Comparison of ENCODE assay signal across 8 mouse cellular contexts in the genomic region with DNA sequence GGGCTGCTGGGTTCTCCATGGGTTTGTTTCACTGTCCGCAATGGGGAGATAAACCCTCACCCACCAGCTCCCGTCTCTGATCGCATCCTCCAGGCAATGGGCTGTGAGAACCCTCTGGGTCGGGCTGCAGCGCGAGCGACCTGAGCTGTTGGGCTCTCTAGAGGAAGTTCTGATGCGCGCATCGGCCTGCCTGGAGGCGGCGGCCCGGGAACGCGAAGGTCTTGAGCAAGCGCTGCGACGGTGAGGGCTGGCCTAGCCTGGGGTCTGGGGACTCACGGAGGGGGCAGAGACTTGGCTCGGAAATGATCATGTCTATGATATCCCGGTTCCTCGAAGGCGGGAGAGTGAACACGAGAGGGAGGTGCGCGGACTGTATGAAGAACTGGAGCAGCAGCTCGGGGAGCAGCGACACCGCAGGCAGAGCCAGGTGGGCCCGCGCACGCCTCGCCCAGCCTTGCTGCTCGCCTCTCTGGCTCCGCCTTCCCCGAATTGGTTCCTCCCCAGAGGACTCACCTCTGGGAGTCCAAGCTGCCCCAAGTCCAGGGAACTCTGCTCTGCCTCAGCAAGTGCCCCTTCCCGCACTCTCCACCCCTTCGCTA. TPM values are rescaled to one million over a fixed set of nuclear protein-coding genes. Genes with fewer than 3 reads are reported as not detected.
DNase-seq lines count a peak whose midpoint lies in the region; ATAC-seq and TF ChIP-seq lines count a peak whose summit lies in the region.

No protein-coding gene starts in this region.

- 2% methylated on average over 38 of the region's 38 CpGs for WGBS in forebrain, embryonic 12.5 days
- WGBS in intestine, embryonic 15.5 days, result 11% methylated on average over 38 of the region's 38 CpGs
- 7% methylated on average over 38 of the region's 38 CpGs for WGBS in lung, embryonic 14.5 days
- WGBS in stomach, embryonic 15.5 days, result 10% methylated on average over 38 of the region's 38 CpGs

- no peak for ATAC-seq in forebrain, embryonic 12.5 days (ENCODE audit: low FRiP score)
- ATAC-seq in intestine, embryonic 15.5 days, result no peak
- no peak for ATAC-seq in lung, embryonic 14.5 days (ENCODE audit: insufficient read depth)
- ATAC-seq in stomach, embryonic 15.5 days (ENCODE audit: insufficient read depth, low FRiP score, low read depth), result no peak

- peak overlapping the region; percentile 13 for H3K4me3 ChIP-seq in forebrain, embryonic 12.5 days (replicated peaks)
- peak overlapping the region; percentile 11; the same call in 1 of the 2 replicates for H3K4me3 ChIP-seq in intestine, embryonic 15.5 days (replicated peaks)
- H3K4me3 ChIP-seq in lung, embryonic 14.5 days (ENCODE audit: low read depth, low read length), result peak overlapping the region; percentile 24
- H3K4me3 ChIP-seq in stomach, embryonic 15.5 days (replicated peaks), result peak overlapping the region; percentile 20

- peak overlapping the region; percentile 15 for H3K4me2 ChIP-seq in forebrain, embryonic 12.5 days
- peak overlapping the region; percentile 52 for H3K4me2 ChIP-seq in intestine, embryonic 15.5 days (replicated peaks)
- peak overlapping the region; percentile 49 for H3K4me2 ChIP-seq in lung, embryonic 14.5 days
- peak overlapping the region; percentile 48 for H3K4me2 ChIP-seq in stomach, embryonic 15.5 days

- H3K27ac ChIP-seq in forebrain, embryonic 12.5 days, result no peak overlapping the region
- H3K27ac ChIP-seq in intestine, embryonic 15.5 days, result no peak overlapping the region
- H3K27ac ChIP-seq in lung, embryonic 14.5 days (ENCODE audit: low read depth), result 0 out of 2 replicates have a peak overlapping the region, but pooled peaks have one; percentile 36
- no peak overlapping the region for H3K27ac ChIP-seq in stomach, embryonic 15.5 days

- H3K36me3 ChIP-seq in forebrain, embryonic 12.5 days (replicated peaks), result peaks cover 4% of the 10 kb centered on the region; the same call in 1 of the 2 replicates
- H3K36me3 ChIP-seq in intestine, embryonic 15.5 days, result 0 out of 2 replicates have a peak, but pooled peaks cover under 1% of the 10 kb centered on the region
- peaks cover 8% of the 10 kb centered on the region for H3K36me3 ChIP-seq in lung, embryonic 14.5 days (ENCODE audit: insufficient read depth)
- H3K36me3 ChIP-seq in stomach, embryonic 15.5 days, result peaks cover 5% of the 10 kb centered on the region

- H3K27me3 ChIP-seq in forebrain, embryonic 12.5 days, result peaks cover 73% of the 10 kb centered on the region
- peaks cover 47% of the 10 kb centered on the region for H3K27me3 ChIP-seq in intestine, embryonic 15.5 days (replicated peaks)
- peaks cover 62% of the 10 kb centered on the region for H3K27me3 ChIP-seq in lung, embryonic 14.5 days (ENCODE audit: insufficient read depth, low read length)
- peaks cover 33% of the 10 kb centered on the region for H3K27me3 ChIP-seq in stomach, embryonic 15.5 days (replicated peaks)

- H3K4me1 ChIP-seq in forebrain, embryonic 12.5 days, result peaks cover 54% of the 10 kb centered on the region
- peaks cover 60% of the 10 kb centered on the region for H3K4me1 ChIP-seq in intestine, embryonic 15.5 days (replicated peaks)
- H3K4me1 ChIP-seq in lung, embryonic 14.5 days (ENCODE audit: insufficient read depth), result peaks cover 27% of the 10 kb centered on the region
- peaks cover 71% of the 10 kb centered on the region for H3K4me1 ChIP-seq in stomach, embryonic 15.5 days

- no peaks in the 10 kb centered on the region for H3K9me3 ChIP-seq in forebrain, embryonic 12.5 days
- H3K9me3 ChIP-seq in intestine, embryonic 15.5 days, result no peaks in the 10 kb centered on the region
- no peaks in the 10 kb centered on the region for H3K9me3 ChIP-seq in lung, embryonic 14.5 days (ENCODE audit: low read depth, low read length)
- H3K9me3 ChIP-seq in stomach, embryonic 15.5 days, result no peaks in the 10 kb centered on the region

- peak; percentile 27 for DNase-seq in retina, postnatal 1 day
- DNase-seq in retina, embryonic 14.5 days (ENCODE audit: low spot score), result no peak
- DNase-seq in lung, embryonic 14.5 days, result no peak
- no peak for DNase-seq in MN1 (ENCODE audit: low spot score)
- DNase-seq in right cerebral cortex, adult 2 months (ENCODE audit: low spot score in 2 of 2), result no peak

- H3K9ac ChIP-seq in forebrain, embryonic 12.5 days, result 0 out of 2 replicates have a peak overlapping the region, but pooled peaks have one; percentile 25
- peak overlapping the region; percentile 27; the same call in 1 of the 2 replicates for H3K9ac ChIP-seq in intestine, embryonic 15.5 days
- H3K9ac ChIP-seq in lung, embryonic 14.5 days, result peak overlapping the region; percentile 20; the same call in 1 of the 2 replicates
- H3K9ac ChIP-seq in stomach, embryonic 15.5 days, result 0 out of 2 replicates have a peak overlapping the region, but pooled peaks have one; percentile 13

- TF ChIP-seq CTCF in lung, embryonic 14.5 days (IDR thresholded peaks at IDR 0.05; ENCODE audit: low read depth), result 0 out of 2 replicates have a peak, but pooled peaks have one; percentile 4

RNA-seq across cellular contexts. Expression of a gene that starts 2.5 kb away (rescaled TPM):
- polyA plus RNA-seq in forebrain, embryonic 12.5 days (2016; fragmentation: Nextera tagmentation; extraction: Ambion mirVana), result 13.9 and 18.2 TPM in 2 replicates
- polyA plus RNA-seq in intestine, embryonic 15.5 days (2015; fragmentation: Nextera tagmentation; extraction: Ambion mirVana), result 21.5 and 25.5 TPM in 2 replicates
- 69.8 and 79.1 TPM in 2 replicates for polyA plus RNA-seq in lung, embryonic 14.5 days (2014; fragmentation: Nextera tagmentation; extraction: Ambion mirVana)
- 25.6 and 26.6 TPM in 2 replicates for polyA plus RNA-seq in stomach, embryonic 15.5 days (2015; fragmentation: Nextera tagmentation; extraction: Ambion mirVana)

RNA-seq across cellular contexts. Expression of a gene that starts 3.8 kb away (rescaled TPM):
- 4.0 and 4.3 TPM in 2 replicates for polyA plus RNA-seq in forebrain, embryonic 12.5 days (2016; fragmentation: Nextera tagmentation; extraction: Ambion mirVana)
- polyA plus RNA-seq in intestine, embryonic 15.5 days (2015; fragmentation: Nextera tagmentation; extraction: Ambion mirVana), result 16.5 and 22.0 TPM in 2 replicates
- 15.1 and 18.9 TPM in 2 replicates for polyA plus RNA-seq in lung, embryonic 14.5 days (2014; fragmentation: Nextera tagmentation; extraction: Ambion mirVana)
- 27.5 and 32.8 TPM in 2 replicates for polyA plus RNA-seq in stomach, embryonic 15.5 days (2015; fragmentation: Nextera tagmentation; extraction: Ambion mirVana)

RNA-seq across cellular contexts. Expression of a gene that starts 9.7 kb away (rescaled TPM):
- polyA plus RNA-seq in forebrain, embryonic 12.5 days (2016; fragmentation: Nextera tagmentation; extraction: Ambion mirVana), result 16.2 and 18.3 TPM in 2 replicates
- 35.1 and 38.1 TPM in 2 replicates for polyA plus RNA-seq in intestine, embryonic 15.5 days (2015; fragmentation: Nextera tagmentation; extraction: Ambion mirVana)
- polyA plus RNA-seq in lung, embryonic 14.5 days (2014; fragmentation: Nextera tagmentation; extraction: Ambion mirVana), result 26.1 and 26.3 TPM in 2 replicates
- polyA plus RNA-seq in stomach, embryonic 15.5 days (2015; fragmentation: Nextera tagmentation; extraction: Ambion mirVana), result 33.5 and 34.6 TPM in 2 replicates

RNA-seq across cellular contexts. Expression of a gene that starts 10.2 kb away (rescaled TPM):
- polyA plus RNA-seq in forebrain, embryonic 12.5 days (2016; fragmentation: Nextera tagmentation; extraction: Ambion mirVana), result 69.8 and 78.4 TPM in 2 replicates
- polyA plus RNA-seq in intestine, embryonic 15.5 days (2015; fragmentation: Nextera tagmentation; extraction: Ambion mirVana), result 57.9 and 61.9 TPM in 2 replicates
- polyA plus RNA-seq in lung, embryonic 14.5 days (2014; fragmentation: Nextera tagmentation; extraction: Ambion mirVana), result 71.2 and 74.3 TPM in 2 replicates
- 67.3 and 71.6 TPM in 2 replicates for polyA plus RNA-seq in stomach, embryonic 15.5 days (2015; fragmentation: Nextera tagmentation; extraction: Ambion mirVana)

RNA-seq across cellular contexts. Expression of a gene that starts 10.3 kb away (rescaled TPM):
- polyA plus RNA-seq in forebrain, embryonic 12.5 days (2016; fragmentation: Nextera tagmentation; extraction: Ambion mirVana), result 18.8 and 24.2 TPM in 2 replicates
- polyA plus RNA-seq in intestine, embryonic 15.5 days (2015; fragmentation: Nextera tagmentation; extraction: Ambion mirVana), result 60.7 and 67.8 TPM in 2 replicates
- 95.5 and 100.0 TPM in 2 replicates for polyA plus RNA-seq in lung, embryonic 14.5 days (2014; fragmentation: Nextera tagmentation; extraction: Ambion mirVana)
- 69.8 and 72.8 TPM in 2 replicates for polyA plus RNA-seq in stomach, embryonic 15.5 days (2015; fragmentation: Nextera tagmentation; extraction: Ambion mirVana)
